Mouse (Mus musculus) heart, postnatal 0 days (tissue): ENCODE results near the gene Ndrg3. TPM values are rescaled to one million over a fixed set of nuclear protein-coding genes. Genes with fewer than 3 reads are reported as not detected.
"Not testable (repeated sequence)": the region's sequence is repeated elsewhere in the genome, so short reads cannot be mapped to it uniquely, and the experiment has no call there.

Experiments used
- ATAC-seq: fragments of 200-750 bp; cut with Nextera tagmentation; 2 replicates; pipeline ENCODE4 v1.8.0; 2017; ENCODE audit warnings: low read depth, moderate number of reproducible peaks, moderate library complexity; ENCODE audit not compliant: insufficient read depth
- DNase-seq: peaks from one replicate; pipeline ENCODE4 v3.0.0-alpha.2; 2016; ENCODE audit warnings: low spot score
- H3K27ac ChIP-seq: fragments of 300-500 bp; sonication (generic); 2 replicates; pipeline ENCODE4 v1.5.1; 2014; ENCODE audit warnings: low read depth, mild to moderate bottlenecking
- H3K27me3 ChIP-seq: fragments of 300-500 bp; sonication (generic); 2 replicates; pipeline ENCODE4 v1.6.1; 2014; ENCODE audit warnings: low read length, mixed read lengths; ENCODE audit not compliant: control insufficient read depth, insufficient read depth
- H3K36me3 ChIP-seq: fragments of 300-500 bp; sonication (generic); replicated peaks from 2 replicates; pipeline ENCODE4 v1.6.1; 2014; ENCODE audit warnings: low read length, mixed read lengths; ENCODE audit not compliant: control insufficient read depth, insufficient read depth
- H3K4me1 ChIP-seq: fragments of 300-500 bp; sonication (generic); 2 replicates; pipeline ENCODE4 v1.6.1; 2014; ENCODE audit warnings: antibody characterized with exemption; ENCODE audit not compliant: control insufficient read depth, insufficient read depth
- H3K4me2 ChIP-seq: fragments of 300-500 bp; sonication (generic); 2 replicates; pipeline ENCODE4 v1.6.1; 2014; ENCODE audit warnings: low read depth, mild to moderate bottlenecking, low read length, moderate library complexity
- H3K4me3 ChIP-seq: fragments of 300-500 bp; sonication (generic); 2 replicates; pipeline ENCODE4 v1.5.1; 2014; ENCODE audit warnings: low read depth, low read length
- H3K9ac ChIP-seq: fragments of 300-500 bp; sonication (generic); replicated peaks from 2 replicates; pipeline ENCODE4 v1.6.1; 2014; ENCODE audit warnings: low read depth, low read length, mixed read lengths
- H3K9me3 ChIP-seq: fragments of 300-500 bp; sonication (generic); replicated peaks from 2 replicates; pipeline ENCODE4 v1.6.1; 2016; ENCODE audit warnings: low read length; ENCODE audit not compliant: control insufficient read depth
- CTCF ChIP-seq: IDR thresholded peaks from 2 replicates; pipeline ENCODE4 v1.5.1; 2016; ENCODE audit warnings: antibody characterized with exemption, control low read depth, low read depth
- EP300 ChIP-seq: IDR thresholded peaks from 2 replicates; pipeline ENCODE4 v1.6.1; 2016; ENCODE audit warnings: antibody characterized with exemption, low read depth
- WGBS: fragments of 180-500 bp; shearing (Covaris S2); extraction: QIAGEN DNeasy Blood & Tissue Kit; methylation state at CpG from one replicate; pipeline ENCODE4 v1.1.7; 2014; 5-methylcytosine and 5-hydroxymethylcytosine counted together
- polyA plus RNA-seq: library from polyadenylated mRNA; unstranded; fragments of >200 nt; fragmentation: Nextera tagmentation; extraction: Ambion mirVana; gene quantifications from 2 replicates; pipeline ENCODE4 v1.2.1, GENCODE M21; 2015
- total RNA-seq: library from RNA; depleted of rRNA; stranded (reverse); fragments of >200 nt; gene quantifications from 2 replicates; pipeline ENCODE4 v1.2.3, GENCODE M21; 2014; ENCODE audit warnings: low replicate concordance

Ndrg3 gene
- total and polyA plus RNA-seq, 2 experiments from 2014 or later, result 16.2 to 27.2 TPM

DNA sequence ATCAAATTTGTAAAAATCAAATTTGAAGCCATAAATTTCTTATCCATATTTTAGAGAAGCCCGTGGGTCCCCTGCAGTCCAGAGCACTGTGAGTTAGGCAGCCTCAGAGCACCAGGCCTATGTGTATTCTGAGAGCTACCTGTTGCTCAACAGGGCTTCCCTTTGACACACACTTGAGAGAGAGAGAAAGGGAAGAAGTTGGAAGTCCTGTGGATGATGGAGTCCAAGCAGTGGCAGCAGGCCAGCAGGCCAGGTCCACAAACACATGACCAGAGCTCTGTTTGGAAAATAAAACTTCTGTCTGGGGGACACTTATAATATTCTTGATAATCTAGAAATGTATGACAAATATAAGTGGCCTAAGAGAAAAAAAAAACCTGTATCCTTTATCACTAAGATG, 58.4 kb downstream of the Ndrg3 start:
- Histone ChIP-seq H3K4me1 (no peaks in the 10 kb centered on the region), H3K4me3 (no peak overlapping the region), H3K9me3 (no peaks in the 10 kb centered on the region), H3K36me3 (peaks cover 48% of the 10 kb centered on the region), H3K27ac (no peak overlapping the region), H3K9ac (no peak overlapping the region), H3K27me3 (no peaks in the 10 kb centered on the region), H3K4me2 (no peak overlapping the region)
- 84% methylated on average over 1 of the region's 1 CpGs for WGBS
- DNase-seq, result no peak
- ATAC-seq, result no peak
- no peak for TF ChIP-seq EP300
- TF ChIP-seq CTCF, result no peak

DNA sequence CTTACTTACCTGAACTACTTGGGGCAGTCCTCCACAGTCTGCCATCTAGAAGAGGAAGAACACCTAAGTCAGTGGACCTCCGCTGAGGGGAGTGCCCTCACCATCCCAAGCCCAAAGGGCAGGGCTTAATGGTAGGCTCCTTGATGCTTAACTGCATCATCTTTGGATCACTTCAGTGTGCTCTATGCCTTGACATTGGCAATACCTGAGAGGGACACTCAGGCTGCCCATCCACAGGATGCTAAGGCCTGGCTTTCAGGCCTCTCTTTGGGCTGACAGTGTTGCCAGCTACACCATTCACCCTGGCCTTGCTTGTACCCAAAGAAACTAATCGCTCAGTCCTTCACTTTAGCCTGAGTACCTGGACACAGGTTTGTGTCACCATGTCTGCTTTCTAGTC, 60.4 kb downstream of the Ndrg3 start:
- ATAC-seq (no peak), DNase-seq (no peak)
- H3K27ac ChIP-seq, result no peak overlapping the region
- no peaks in the 10 kb centered on the region for H3K27me3 ChIP-seq
- no peaks in the 10 kb centered on the region for H3K4me1 ChIP-seq
- no peak for TF ChIP-seq EP300
- TF ChIP-seq CTCF, result no peak
- H3K9me3 ChIP-seq, result no peaks in the 10 kb centered on the region
- WGBS, result 97% methylated on average over 2 of the region's 2 CpGs
- peaks cover 40% of the 10 kb centered on the region for H3K36me3 ChIP-seq
- H3K4me2 ChIP-seq, result no peak overlapping the region
- no peak overlapping the region for H3K9ac ChIP-seq
- H3K4me3 ChIP-seq, result no peak overlapping the region

DNA sequence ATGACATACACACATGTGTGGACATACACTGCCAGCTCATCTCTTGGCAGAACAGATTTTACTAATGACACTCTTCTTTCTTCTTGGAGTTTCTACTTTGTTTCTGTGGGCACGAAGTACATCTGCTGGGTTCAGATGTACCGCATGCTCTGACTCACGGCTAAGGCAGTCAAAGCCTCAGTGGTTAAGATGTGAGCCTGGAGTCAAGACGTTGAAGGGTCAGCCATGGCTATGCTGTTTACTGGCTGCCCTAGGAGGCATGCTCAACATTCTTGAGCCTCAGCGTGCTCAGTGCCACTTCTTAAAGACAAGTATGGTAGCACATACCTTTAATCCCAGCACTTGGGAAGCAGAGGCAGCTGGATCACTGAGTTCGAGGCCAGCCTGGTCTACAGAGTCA, 61.3 kb downstream of the Ndrg3 start:
- TF ChIP-seq EP300 (no peak), CTCF (no peak)
- no peak overlapping the region for H3K4me2 ChIP-seq
- 82% methylated on average over 6 of the region's 6 CpGs for WGBS
- DNase-seq (no peak), ATAC-seq (no peak)
- no peak overlapping the region for H3K27ac ChIP-seq
- H3K9ac ChIP-seq, result no peak overlapping the region
- H3K27me3 ChIP-seq, result no peaks in the 10 kb centered on the region
- H3K4me1 ChIP-seq, result no peaks in the 10 kb centered on the region
- H3K36me3 ChIP-seq, result peaks cover 31% of the 10 kb centered on the region
- H3K4me3 ChIP-seq, result no peak overlapping the region
- H3K9me3 ChIP-seq, result no peaks in the 10 kb centered on the region

DNA sequence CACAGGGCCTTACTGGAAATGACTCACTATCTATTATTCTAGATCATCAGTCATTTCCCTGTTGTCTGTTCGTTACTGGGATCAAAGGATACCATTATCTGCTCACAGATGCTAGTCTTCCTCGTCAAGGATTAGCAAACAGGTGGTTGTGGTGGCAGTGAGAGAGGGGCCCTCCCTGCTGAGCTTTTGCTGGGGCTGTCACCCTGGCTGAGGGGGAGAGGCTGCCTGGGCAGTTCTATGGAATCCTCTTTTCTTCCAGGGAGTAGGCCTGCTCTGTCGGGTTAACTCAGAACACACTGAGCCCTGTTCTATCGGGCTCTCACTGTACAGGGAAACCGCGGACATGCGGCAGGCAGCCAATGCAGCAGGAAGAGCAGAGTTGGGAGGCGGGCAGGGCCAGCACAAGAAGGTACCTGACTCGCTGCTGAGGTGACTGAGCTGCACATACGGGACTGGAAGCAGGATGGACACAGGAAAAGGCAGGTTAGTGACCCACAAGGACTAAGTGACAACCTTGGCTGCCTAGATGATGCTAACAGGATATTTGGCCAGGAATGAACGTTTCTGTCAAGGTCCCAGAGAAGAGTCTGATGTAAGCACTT, 62.2 kb downstream of the Ndrg3 start:
- DNase-seq (no peak), ATAC-seq (no peak)
- H3K9ac ChIP-seq, result no peak overlapping the region
- H3K9me3 ChIP-seq, result no peaks in the 10 kb centered on the region
- TF ChIP-seq CTCF, result no peak
- TF ChIP-seq EP300, result no peak
- no peaks in the 10 kb centered on the region for H3K4me1 ChIP-seq
- peaks cover 23% of the 10 kb centered on the region for H3K36me3 ChIP-seq
- no peaks in the 10 kb centered on the region for H3K27me3 ChIP-seq
- H3K4me3 ChIP-seq, result no peak overlapping the region
- 64% methylated on average over 11 of the region's 11 CpGs for WGBS
- no peak overlapping the region for H3K4me2 ChIP-seq
- H3K27ac ChIP-seq, result no peak overlapping the region

DNA sequence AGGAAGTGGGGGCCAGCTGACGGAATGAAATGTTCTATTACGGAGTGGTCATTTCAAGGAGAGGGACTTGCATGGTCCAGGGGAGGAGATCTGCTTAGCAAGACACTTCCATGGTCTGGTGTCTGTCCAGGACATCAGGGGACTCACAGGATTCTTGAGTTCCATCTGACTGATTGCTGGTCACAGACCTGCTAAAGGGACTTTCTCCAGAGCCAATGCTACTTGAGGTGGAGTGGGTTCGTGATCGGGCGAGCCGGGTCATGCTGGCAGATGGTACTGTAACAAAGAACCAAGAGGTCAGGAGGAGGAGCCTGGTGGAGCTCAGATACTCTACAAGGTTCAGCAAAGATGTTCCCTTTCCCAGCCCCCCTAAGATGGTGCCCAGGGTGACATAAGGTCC, 63.2 kb downstream of the Ndrg3 start:
- Histone ChIP-seq H3K27ac (no peak overlapping the region), H3K9me3 (no peaks in the 10 kb centered on the region), H3K27me3 (no peaks in the 10 kb centered on the region), H3K4me1 (no peaks in the 10 kb centered on the region), H3K4me2 (no peak overlapping the region), H3K36me3 (peaks cover 23% of the 10 kb centered on the region), H3K9ac (no peak overlapping the region), H3K4me3 (no peak overlapping the region)
- ATAC-seq (no peak), DNase-seq (no peak)
- TF ChIP-seq EP300 (no peak), CTCF (no peak)
- 92% methylated on average over 6 of the region's 6 CpGs for WGBS

DNA sequence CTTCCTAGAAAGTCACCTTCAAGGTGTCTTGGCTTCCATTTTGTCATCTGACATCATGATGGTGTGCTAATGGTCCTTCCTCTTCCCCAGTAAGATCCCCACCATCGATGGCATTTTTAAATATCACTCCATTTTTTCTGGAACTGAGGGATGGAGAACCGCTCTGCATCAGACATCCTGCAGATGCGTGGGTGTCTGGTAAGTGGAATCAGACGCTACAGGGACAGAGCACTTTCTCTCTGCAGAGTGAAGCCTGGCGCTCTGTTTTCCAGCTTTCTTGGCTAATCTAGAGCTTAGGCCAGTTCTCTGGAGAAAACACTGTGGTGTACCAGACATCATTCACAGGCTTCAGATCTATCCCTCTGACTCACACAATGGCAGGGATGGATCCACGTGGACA, 64.2 kb downstream of the Ndrg3 start:
- H3K4me3 ChIP-seq, result no peak overlapping the region
- H3K9me3 ChIP-seq, result no peaks in the 10 kb centered on the region
- no peak overlapping the region for H3K4me2 ChIP-seq
- H3K9ac ChIP-seq, result no peak overlapping the region
- no peaks in the 10 kb centered on the region for H3K27me3 ChIP-seq
- H3K36me3 ChIP-seq, result peaks cover 23% of the 10 kb centered on the region
- no peak for TF ChIP-seq CTCF
- no peak for TF ChIP-seq EP300
- 79% methylated on average over 6 of the region's 6 CpGs for WGBS
- no peak overlapping the region for H3K27ac ChIP-seq
- no peaks in the 10 kb centered on the region for H3K4me1 ChIP-seq
- ATAC-seq, result no peak
- no peak for DNase-seq

DNA sequence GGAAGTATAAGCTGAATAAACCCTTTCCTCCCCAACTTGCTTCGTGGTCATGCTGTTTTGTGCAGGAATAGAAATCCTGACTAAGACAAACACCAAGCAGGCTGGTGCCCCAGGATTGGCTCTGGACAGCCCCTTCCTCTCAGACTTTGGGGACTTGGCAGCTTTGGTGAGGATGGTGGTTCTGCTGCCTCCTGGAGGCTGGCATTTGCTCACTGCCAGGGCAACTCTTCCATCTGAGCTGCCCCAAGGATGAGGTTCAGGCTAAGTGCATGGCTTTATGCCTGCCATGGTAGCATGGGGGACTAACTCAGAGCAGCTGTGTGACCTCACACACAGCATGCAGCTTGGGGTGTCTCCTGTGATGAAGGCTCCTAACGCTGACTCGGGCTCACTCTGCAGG, 66.2 kb downstream of the Ndrg3 start:
- not testable (repeated sequence) for H3K4me1 ChIP-seq, H3K4me2 ChIP-seq, H3K4me3 ChIP-seq, ATAC-seq, H3K9me3 ChIP-seq, DNase-seq, H3K27ac ChIP-seq, H3K27me3 ChIP-seq, H3K9ac ChIP-seq
- peaks cover 13% of the 10 kb centered on the region for H3K36me3 ChIP-seq
- 79% methylated on average over 3 of the region's 3 CpGs for WGBS

DNA sequence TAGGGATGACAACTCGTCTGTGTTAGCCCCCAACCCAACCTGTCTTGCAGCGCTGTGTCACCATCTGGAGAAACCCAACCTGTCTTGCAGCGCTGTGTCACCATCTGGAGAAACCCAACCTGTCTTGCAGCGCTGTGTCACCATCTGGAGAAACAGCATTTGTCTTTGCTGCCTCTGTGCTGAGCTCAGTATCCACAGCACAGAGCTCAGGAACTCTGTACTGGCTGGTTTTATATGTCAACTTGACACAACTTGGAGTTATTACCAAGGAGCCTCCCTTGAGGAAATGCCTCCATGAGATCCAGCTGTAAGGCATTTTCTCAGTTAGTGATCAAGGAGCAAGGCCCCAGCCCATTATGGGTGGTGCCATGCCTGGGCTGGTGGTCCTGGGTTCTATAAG, 66.8 kb downstream of the Ndrg3 start:
- 89% methylated on average over 4 of the region's 4 CpGs for WGBS
- not testable (repeated sequence) for H3K9ac ChIP-seq, ATAC-seq, H3K27me3 ChIP-seq, H3K4me2 ChIP-seq, H3K4me3 ChIP-seq, H3K4me1 ChIP-seq, H3K27ac ChIP-seq, H3K9me3 ChIP-seq, DNase-seq
- H3K36me3 ChIP-seq, result peaks cover 12% of the 10 kb centered on the region
